20 mouse cellular contexts compared by ENCODE assay signal in the genomic region with DNA sequence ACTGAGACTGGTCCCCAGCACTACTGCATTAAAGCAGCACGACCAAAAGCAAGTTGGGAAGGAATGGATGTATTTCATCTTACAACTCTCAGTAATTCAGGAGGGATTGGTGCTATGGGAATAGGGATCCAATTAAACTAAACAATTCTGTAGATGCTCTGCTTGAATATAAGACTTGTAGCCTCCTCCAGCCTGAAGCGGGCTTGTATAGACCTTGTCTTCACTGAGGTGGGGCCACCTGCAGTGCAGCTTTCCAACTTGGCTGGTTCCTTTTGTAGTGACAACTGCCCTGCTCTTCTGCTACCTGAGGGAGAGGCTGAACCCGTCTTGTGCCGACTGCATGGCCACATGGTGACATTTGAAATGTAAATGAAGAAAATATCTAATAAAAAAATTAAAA.
A peak's percentile ranks its signal among the peaks of the same experiment; 100 is the strongest.
DNase-seq lines count a peak whose midpoint lies in the region; ATAC-seq lines count a peak whose summit lies in the region.
"Had no signal": no experiment of that assay in that cellular context is flagged by ENCODE, and none has a peak within 500 bp of the region (broad histone marks: within the 10 kb centered on the region; RNA-seq: fewer than 3 reads in every experiment).

No protein-coding gene starts in this region.

- H3K36me3 ChIP-seq in heart, embryonic 12.5 days, result no peaks in the 10 kb centered on the region
- no peaks in the 10 kb centered on the region for H3K36me3 ChIP-seq in midbrain, embryonic 16.5 days (ENCODE audit: control insufficient read depth, insufficient read depth, low read length)
- H3K36me3 ChIP-seq: embryonic facial prominence, embryonic 10.5 days; embryonic facial prominence, embryonic 12.5 days; forebrain, embryonic 15.5 days; G1E had no signal

- H3K4me3 ChIP-seq in heart, embryonic 12.5 days, result no peak overlapping the region
- H3K4me3 ChIP-seq in midbrain, embryonic 16.5 days (ENCODE audit: low read depth, low read length), result no peak overlapping the region
- H3K4me3 ChIP-seq: embryonic facial prominence, embryonic 10.5 days; embryonic facial prominence, embryonic 12.5 days; forebrain, embryonic 13.5 days; forebrain, embryonic 15.5 days had no signal

- no peaks in the 10 kb centered on the region for H3K27me3 ChIP-seq in heart, embryonic 12.5 days (replicated peaks)
- no peaks in the 10 kb centered on the region for H3K27me3 ChIP-seq in midbrain, embryonic 16.5 days (ENCODE audit: control insufficient read depth, insufficient read depth, low read depth, low read length)
- H3K27me3 ChIP-seq: embryonic facial prominence, embryonic 12.5 days; forebrain, embryonic 13.5 days; forebrain, embryonic 15.5 days; Patski had no signal

- DNase-seq in ES-CJ7 (ENCODE audit: low read depth, low spot score) (peak; percentile 22), R1 (ENCODE audit: low read depth, low spot score) (peak; percentile 61)
- DNase-seq in gastrocnemius, postnatal 14 days, result no peak
- DNase-seq: adrenal gland, adult 8-10 months; adrenal gland, postnatal 14 days; cerebellum, adult 11-12 months; cerebellum, adult 2 months; cerebellum, adult 9-10 months; cerebellum, postnatal 10 days; cerebellum, postnatal 25 days; forebrain, postnatal 0 days had no signal

- ATAC-seq in heart, embryonic 12.5 days (ENCODE audit: insufficient number of reproducible peaks, low FRiP score), result no peak
- no peak for ATAC-seq in midbrain, embryonic 16.5 days
- ATAC-seq: activated CD4-positive, CD25-positive, alpha-beta regulatory T cell, adult 4 months; forebrain, embryonic 13.5 days; forebrain, embryonic 15.5 days; forebrain, postnatal 0 days; Patski had no signal

- 75% methylated on average over 4 of the region's 4 CpGs for WGBS in heart, embryonic 12.5 days
- 80% methylated on average over 4 of the region's 4 CpGs for WGBS in midbrain, embryonic 16.5 days

- no peak overlapping the region for H3K27ac ChIP-seq in heart, embryonic 12.5 days (ENCODE audit: poor library complexity, severe bottlenecking)
- H3K27ac ChIP-seq in midbrain, embryonic 16.5 days (ENCODE audit: low read length), result no peak overlapping the region
- H3K27ac ChIP-seq: embryonic facial prominence, embryonic 10.5 days; embryonic facial prominence, embryonic 12.5 days; forebrain, embryonic 13.5 days; forebrain, embryonic 15.5 days had no signal

- no peaks in the 10 kb centered on the region; the same call in 1 of the 2 replicates for H3K9me3 ChIP-seq in heart, embryonic 12.5 days (replicated peaks)
- H3K9me3 ChIP-seq in midbrain, embryonic 16.5 days (replicated peaks; ENCODE audit: control insufficient read depth, low read length, poor library complexity, severe bottlenecking), result no peaks in the 10 kb centered on the region
- H3K9me3 ChIP-seq: embryonic facial prominence, embryonic 10.5 days; embryonic facial prominence, embryonic 12.5 days; forebrain, embryonic 13.5 days; forebrain, embryonic 15.5 days; G1E had no signal

- no peak overlapping the region for H3K4me2 ChIP-seq in heart, embryonic 12.5 days
- no peak overlapping the region for H3K4me2 ChIP-seq in midbrain, embryonic 16.5 days (ENCODE audit: low read length)
- H3K4me2 ChIP-seq: embryonic facial prominence, embryonic 12.5 days; forebrain, embryonic 13.5 days; forebrain, embryonic 15.5 days had no signal

- intact Hi-C loops in gastrocnemius, postnatal 14 days (cut with DNase I; ENCODE audit: low total_unique reads), result no loop called here

- no peaks in the 10 kb centered on the region for H3K4me1 ChIP-seq in heart, embryonic 12.5 days (replicated peaks)
- no peaks in the 10 kb centered on the region for H3K4me1 ChIP-seq in midbrain, embryonic 16.5 days (ENCODE audit: control insufficient read depth, insufficient read depth, low read length)
- H3K4me1 ChIP-seq: embryonic facial prominence, embryonic 10.5 days; embryonic facial prominence, embryonic 12.5 days; forebrain, embryonic 13.5 days; forebrain, embryonic 15.5 days had no signal

- no peak overlapping the region for H3K9ac ChIP-seq in heart, embryonic 12.5 days
- H3K9ac ChIP-seq in midbrain, embryonic 16.5 days (ENCODE audit: low read depth, low read length), result no peak overlapping the region
- H3K9ac ChIP-seq: embryonic facial prominence, embryonic 12.5 days; forebrain, embryonic 13.5 days; forebrain, embryonic 15.5 days; forebrain, postnatal 0 days had no signal
